Mouse (Mus musculus): Measurements from ENCODE around the gene Dtd1. TPM values are rescaled to one million over a fixed set of nuclear protein-coding genes. Genes with fewer than 3 reads are reported as not detected.

Dtd1 gene
- total and polyA plus RNA-seq, 3 experiments, result 32.5 to 36.0 TPM; not detected in 1

- no peak for DNase-seq (ENCODE audit: low read depth, low spot score)
- no peaks in the 10 kb centered on the region for H3K27me3 ChIP-seq (ENCODE audit: control insufficient read depth in 1 of 2, insufficient read depth in 2 of 2, low read length in 2 of 2)
- H3K27ac ChIP-seq (ENCODE audit: control insufficient read depth, low read depth, low read length), result no peak overlapping the region
- no peaks in the 10 kb centered on the region for H3K9me3 ChIP-seq (replicated peaks; ENCODE audit: insufficient read depth, low read length)
- no peak overlapping the region for H3K9ac ChIP-seq (ENCODE audit: control insufficient read depth, low read depth, low read length, poor library complexity, severe bottlenecking)
- no peaks in the 10 kb centered on the region for H3K79me2 ChIP-seq (ENCODE audit: control insufficient read depth, insufficient read depth, low read length, poor library complexity)
- H3K4me1 ChIP-seq (ENCODE audit: control insufficient read depth in 1 of 2, insufficient read depth in 2 of 2, low read length in 2 of 2), result no peaks in the 10 kb centered on the region
- H3K4me3 ChIP-seq (ENCODE audit: control insufficient read depth in 1 of 2, insufficient read depth in 1 of 2, low read depth in 2 of 2, low read length in 2 of 2), result no peak overlapping the region
- TF ChIP-seq NRF1 (IDR thresholded peaks at IDR 0.05; ENCODE audit: insufficient read depth, low read depth, low read length, poor library complexity, severe bottlenecking) (no peak), NELFE (IDR thresholded peaks at IDR 0.05; ENCODE audit: low read depth, low read length) (no peak), USF1 (IDR thresholded peaks at IDR 0.05; ENCODE audit: low read depth, low read length) (no peak), JUND (IDR thresholded peaks at IDR 0.05; ENCODE audit: low read depth, low read length) (no peak), HCFC1 (IDR thresholded peaks at IDR 0.05; ENCODE audit: low read depth, low read length) (no peak), MXI1 (IDR thresholded peaks at IDR 0.05; ENCODE audit: low read depth, low read length) (no peak), GABPA (IDR thresholded peaks at IDR 0.05; ENCODE audit: low read depth, low read length) (no peak), ZKSCAN1 (IDR thresholded peaks at IDR 0.05; ENCODE audit: low read depth, low read length) (no peak), MYC (IDR thresholded peaks at IDR 0.05; ENCODE audit: low read depth, low read length) (no peak), ELF1 (IDR thresholded peaks at IDR 0.05; ENCODE audit: low read depth, low read length) (no peak), UBTF (IDR thresholded peaks at IDR 0.05; ENCODE audit: borderline replicate concordance, insufficient read depth, low read depth, low read length) (no peak), POLR2AphosphoS2 (IDR thresholded peaks at IDR 0.05; ENCODE audit: low read length) (no peak), SIN3A (IDR thresholded peaks at IDR 0.05; ENCODE audit: low read length) (no peak), TBP (IDR thresholded peaks at IDR 0.05; ENCODE audit: low read depth, low read length) (no peak), MAX (IDR thresholded peaks at IDR 0.05; ENCODE audit: low read length) (no peak), EP300 (IDR thresholded peaks at IDR 0.05; ENCODE audit: low read depth in 1 of 2, low read length in 2 of 2) (no peak), E2F4 (IDR thresholded peaks at IDR 0.05; ENCODE audit: borderline replicate concordance, low read depth, low read length) (no peak), MAZ (IDR thresholded peaks at IDR 0.05; ENCODE audit: low read depth, low read length) (no peak)
- no peaks in the 10 kb centered on the region for H3K36me3 ChIP-seq (ENCODE audit: control insufficient read depth in 1 of 2, insufficient read depth in 2 of 2, low read length in 2 of 2)
These were observed 161.0 kb downstream of the Dtd1 start for GRCm38 (mm10) chr2:144760666-144761065.

GRCm38 (mm10) chr2:144763706-144764105, 164.0 kb downstream of the Dtd1 start:
- H3K27me3 ChIP-seq (ENCODE audit: control insufficient read depth in 1 of 2, insufficient read depth in 2 of 2, low read length in 2 of 2), result no peaks in the 10 kb centered on the region
- no peak overlapping the region for H3K9ac ChIP-seq (ENCODE audit: control insufficient read depth, low read depth, low read length, poor library complexity, severe bottlenecking)
- TF ChIP-seq CHD2 (IDR thresholded peaks at IDR 0.05; ENCODE audit: low read length), result no peak
- no peak for TF ChIP-seq POLR2AphosphoS5 (IDR thresholded peaks at IDR 0.05; ENCODE audit: borderline replicate concordance, low read depth, low read length)
- TF ChIP-seq TAL1 (IDR thresholded peaks at IDR 0.05; ENCODE audit: low read length), result no peak
- no peak for TF ChIP-seq JUND (IDR thresholded peaks at IDR 0.05; ENCODE audit: low read depth, low read length)
- TF ChIP-seq POLR2A (IDR thresholded peaks at IDR 0.05; ENCODE audit: control insufficient read depth in 1 of 2, insufficient read depth in 1 of 2, low read depth in 1 of 2, low read length in 2 of 2, poor library complexity in 1 of 2), result no peak
- TF ChIP-seq NRF1 (IDR thresholded peaks at IDR 0.05; ENCODE audit: insufficient read depth, low read depth, low read length, poor library complexity, severe bottlenecking), result no peak
- TF ChIP-seq MAZ (IDR thresholded peaks at IDR 0.05; ENCODE audit: low read depth, low read length), result no peak
- TF ChIP-seq GABPA (IDR thresholded peaks at IDR 0.05; ENCODE audit: low read depth, low read length), result no peak
- no peak for TF ChIP-seq ZNF384 (IDR thresholded peaks at IDR 0.05; ENCODE audit: low read depth, low read length)
- TF ChIP-seq KAT2A (conservative IDR thresholded peaks at IDR 0.05; ENCODE audit: low read depth, low read length), result no peak
- H3K79me2 ChIP-seq (ENCODE audit: control insufficient read depth, insufficient read depth, low read length, poor library complexity), result no peaks in the 10 kb centered on the region
- no peak overlapping the region for H3K27ac ChIP-seq (ENCODE audit: control insufficient read depth, low read depth, low read length)
- no peaks in the 10 kb centered on the region for H3K4me1 ChIP-seq (ENCODE audit: control insufficient read depth in 1 of 2, insufficient read depth in 2 of 2, low read length in 2 of 2)
- no peaks in the 10 kb centered on the region; a peak in 1 of 4 replicates for H3K36me3 ChIP-seq (ENCODE audit: control insufficient read depth in 1 of 2, insufficient read depth in 2 of 2, low read length in 2 of 2)
- H3K4me3 ChIP-seq (ENCODE audit: control insufficient read depth in 1 of 2, insufficient read depth in 1 of 2, low read depth in 2 of 2, low read length in 2 of 2), result no peak overlapping the region
- DNase-seq (ENCODE audit: low read depth, low spot score), result no peak
- H3K9me3 ChIP-seq (replicated peaks; ENCODE audit: insufficient read depth, low read length), result no peaks in the 10 kb centered on the region

Measured in MEL (cell line).